Mouse (Mus musculus) neural tube, embryonic 14.5 days (tissue): Measurements from ENCODE around the gene Tenm3. TPM values are rescaled to one million over a fixed set of nuclear protein-coding genes. Genes with fewer than 3 reads are reported as not detected.

Experiments
- ATAC-seq: fragments of 200-750 bp; cut with Nextera tagmentation; 2 replicates; pipeline ENCODE4 v1.8.0; 2017; ENCODE audit warnings: low read depth, mild to moderate bottlenecking, moderate TSS enrichment, moderate library complexity
- H3K27ac ChIP-seq: fragments of 300-500 bp; sonication (generic); 2 replicates; pipeline ENCODE4 v1.5.1; 2014; ENCODE audit warnings: low read depth, mild to moderate bottlenecking, control low read depth, low read length, moderate library complexity, mixed read lengths
- H3K27me3 ChIP-seq: fragments of 300-500 bp; sonication (generic); 2 replicates; pipeline ENCODE4 v1.6.1; 2014; ENCODE audit warnings: low read length; ENCODE audit not compliant: control insufficient read depth, insufficient read depth
- H3K36me3 ChIP-seq: fragments of 300-500 bp; sonication (generic); 2 replicates; pipeline ENCODE4 v1.6.1; 2014; ENCODE audit warnings: low read length, mixed read lengths; ENCODE audit not compliant: control insufficient read depth, insufficient read depth
- H3K4me1 ChIP-seq: fragments of 300-500 bp; sonication (generic); 2 replicates; pipeline ENCODE4 v1.6.1; 2014; ENCODE audit warnings: low read length; ENCODE audit not compliant: control insufficient read depth, insufficient read depth
- H3K4me2 ChIP-seq: fragments of 300-500 bp; sonication (generic); 2 replicates; pipeline ENCODE4 v1.6.1; 2014; ENCODE audit warnings: mild to moderate bottlenecking, low read depth, low read length, control low read depth
- H3K4me3 ChIP-seq: fragments of 300-500 bp; sonication (generic); 2 replicates; pipeline ENCODE4 v1.5.1; 2014; ENCODE audit warnings: low read depth, low read length, control low read depth, mixed read lengths
- H3K9ac ChIP-seq: fragments of 300-500 bp; sonication (generic); replicated peaks from 2 replicates; pipeline ENCODE4 v1.6.1; 2014; ENCODE audit warnings: low read depth, mild to moderate bottlenecking, control low read depth, low read length, mixed read lengths
- H3K9me3 ChIP-seq: fragments of 300-500 bp; sonication (generic); 2 replicates; pipeline ENCODE4 v1.6.1; 2016; ENCODE audit warnings: low read length; ENCODE audit not compliant: control insufficient read depth
- WGBS: fragments of 180-500 bp; shearing (Covaris S2); extraction: QIAGEN DNeasy Blood & Tissue Kit; methylation state at CpG from one replicate; pipeline ENCODE4 v1.1.7; 2014; 5-methylcytosine and 5-hydroxymethylcytosine counted together
- polyA plus RNA-seq: library from polyadenylated mRNA; unstranded; fragments of >200 nt; fragmentation: Nextera tagmentation; extraction: Ambion mirVana; gene quantifications from 2 replicates; pipeline ENCODE4 v1.2.1, GENCODE M21; 2014

Gene Tenm3
- polyA plus RNA-seq, 1 experiment from 2014 or later, result 68.9 TPM

DNA sequence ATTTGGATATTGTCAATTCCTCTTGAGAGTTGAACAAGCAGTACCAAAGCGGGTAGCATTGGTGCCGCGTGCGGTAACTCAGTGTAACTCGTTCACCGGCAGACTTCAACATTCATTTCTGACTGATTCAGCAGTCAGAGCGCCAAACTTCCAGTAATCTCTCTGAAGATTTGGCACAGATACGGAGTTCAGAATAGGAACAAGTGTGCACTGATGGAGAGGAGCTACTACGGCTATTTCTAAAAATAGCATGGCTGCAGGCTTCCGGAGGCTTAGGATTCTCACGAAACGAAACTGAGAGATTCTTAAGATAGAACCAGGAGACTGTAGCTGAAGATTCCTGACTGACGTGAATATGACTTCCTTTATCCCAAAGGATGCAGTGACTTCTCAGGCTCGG, 332.6 kb downstream of the Tenm3 start:
- H3K9me3 ChIP-seq, result no peaks in the 10 kb centered on the region
- no peaks in the 10 kb centered on the region for H3K36me3 ChIP-seq
- no peak overlapping the region for H3K4me2 ChIP-seq
- no peaks in the 10 kb centered on the region for H3K27me3 ChIP-seq
- no peak overlapping the region for H3K4me3 ChIP-seq
- ATAC-seq, result no peak
- no peak overlapping the region for H3K9ac ChIP-seq
- H3K4me1 ChIP-seq, result peaks cover 14% of the 10 kb centered on the region
- H3K27ac ChIP-seq, result no peak overlapping the region
- WGBS, result 87% methylated on average over 14 of the region's 14 CpGs

DNA sequence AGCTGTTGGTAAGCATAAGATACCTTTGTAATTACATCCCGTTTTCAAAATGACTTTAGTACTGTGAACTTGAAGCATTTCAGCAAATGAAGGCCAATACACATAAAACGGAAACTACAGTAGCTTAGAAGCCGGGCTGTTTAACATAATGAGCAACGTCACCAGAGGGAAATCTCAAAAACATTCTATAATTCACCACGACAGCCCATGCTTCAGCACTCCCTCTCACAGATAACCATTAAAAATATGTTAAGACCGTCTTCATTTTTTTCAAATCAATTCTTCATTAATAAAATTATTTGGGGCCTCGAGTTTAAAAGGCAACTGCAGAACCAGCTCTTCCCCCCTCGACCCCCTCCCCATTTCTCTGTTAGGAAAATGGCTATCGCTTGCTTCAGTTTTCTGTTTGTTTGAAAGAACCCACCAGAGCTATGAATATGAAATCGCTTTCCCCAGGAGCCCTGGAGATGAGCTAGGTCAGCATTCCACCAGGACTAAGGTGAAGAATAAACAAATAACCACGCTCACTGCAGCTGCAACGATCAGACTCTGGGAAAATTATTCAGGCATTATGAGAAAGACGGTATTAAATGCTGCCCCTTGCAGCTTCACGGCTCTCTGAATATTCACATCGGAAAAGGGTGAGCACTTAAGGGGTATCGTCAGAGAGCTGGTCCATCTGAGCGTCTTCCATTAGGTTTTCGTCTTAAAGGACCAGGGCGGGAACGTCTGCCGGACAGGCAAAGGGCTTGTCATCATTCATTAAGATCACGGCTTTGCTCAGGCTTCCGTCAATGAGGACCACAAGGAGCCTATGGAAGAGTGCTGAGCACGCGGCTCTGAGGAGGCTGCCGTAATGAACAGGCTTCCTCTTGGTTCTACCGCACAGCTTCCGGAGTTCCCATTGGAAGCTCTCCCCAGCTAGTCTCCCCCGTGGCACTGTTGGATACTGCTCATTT, 334.8 kb downstream of the Tenm3 start:
- H3K4me1 ChIP-seq, result peaks cover 14% of the 10 kb centered on the region
- H3K27ac ChIP-seq, result peak overlapping the region; percentile 80
- peak overlapping the region; percentile 56 for H3K4me2 ChIP-seq
- peak overlapping the region; percentile 41; the same call in 1 of the 2 replicates for H3K9ac ChIP-seq
- H3K27me3 ChIP-seq, result no peaks in the 10 kb centered on the region
- peak overlapping the region; percentile 23; the same call in 1 of the 2 replicates for H3K4me3 ChIP-seq
- no peaks in the 10 kb centered on the region for H3K36me3 ChIP-seq
- no peaks in the 10 kb centered on the region for H3K9me3 ChIP-seq
- 27% methylated on average over 29 of the region's 29 CpGs for WGBS
- ATAC-seq, result peak; percentile 76

DNA sequence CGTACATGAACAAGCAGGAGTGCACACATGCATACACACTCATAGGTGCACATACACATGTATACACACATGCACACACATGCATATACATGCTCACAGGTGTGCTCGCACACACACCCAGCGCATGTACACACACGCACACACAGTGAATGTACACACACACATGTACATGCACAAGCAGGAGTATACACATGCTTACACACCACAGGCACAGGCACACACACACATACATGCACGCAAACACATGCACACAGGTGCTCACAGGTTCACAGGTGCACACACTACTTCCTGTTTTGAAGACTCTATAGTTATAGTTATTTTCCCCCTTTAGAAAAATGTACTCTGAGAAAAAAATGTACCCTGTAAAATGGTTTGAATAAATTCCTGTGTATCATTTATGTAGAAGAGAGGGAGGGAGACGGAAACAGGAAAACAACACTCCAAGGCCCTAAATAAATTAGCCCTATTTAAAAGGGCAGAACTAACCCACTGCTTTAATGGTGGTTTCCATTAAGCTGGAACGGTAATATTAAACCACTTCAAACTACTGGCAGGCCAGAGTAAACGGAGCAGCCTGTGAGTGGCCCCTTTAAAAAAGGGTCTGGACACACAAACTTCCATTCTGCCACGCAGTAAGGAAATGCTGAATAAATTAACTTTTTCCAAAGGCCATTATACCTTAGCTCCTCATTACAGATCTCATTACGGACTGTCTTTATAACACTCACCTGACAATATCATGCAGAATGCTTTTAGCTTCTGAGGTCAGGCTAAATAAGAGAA, 335.8 kb downstream of the Tenm3 start:
- Histone ChIP-seq H3K9ac (no peak overlapping the region), H3K4me3 (no peak overlapping the region), H3K27ac (peak overlapping the region; percentile 16; the same call in 1 of the 2 replicates), H3K36me3 (no peaks in the 10 kb centered on the region), H3K4me2 (no peak overlapping the region), H3K4me1 (peaks cover 14% of the 10 kb centered on the region), H3K9me3 (no peaks in the 10 kb centered on the region), H3K27me3 (no peaks in the 10 kb centered on the region)
- 65% methylated on average over 10 of the region's 10 CpGs for WGBS
- peak; percentile 36; the same call in 1 of the 2 replicates for ATAC-seq

DNA sequence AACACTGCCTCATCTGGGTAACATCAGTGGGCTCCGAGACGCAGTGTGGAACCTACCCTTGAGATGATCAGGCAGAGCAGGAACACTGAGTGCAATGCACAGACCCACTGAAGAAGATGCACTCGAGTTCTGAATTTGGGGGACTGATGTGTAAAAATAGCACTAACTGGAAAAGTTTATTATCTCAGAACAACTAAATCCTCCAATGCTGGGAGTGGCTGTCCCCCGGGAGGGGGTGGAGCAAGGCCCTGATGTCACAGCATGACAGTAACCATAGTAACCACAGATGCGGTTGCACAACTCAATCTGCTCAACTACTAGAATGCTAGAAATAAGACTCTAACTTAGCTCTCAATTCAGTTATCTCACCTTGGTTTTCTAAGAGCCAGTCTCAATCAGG, 351.3 kb downstream of the Tenm3 start:
- no peaks in the 10 kb centered on the region for H3K27me3 ChIP-seq
- WGBS, result 81% methylated on average over 5 of the region's 5 CpGs

DNA sequence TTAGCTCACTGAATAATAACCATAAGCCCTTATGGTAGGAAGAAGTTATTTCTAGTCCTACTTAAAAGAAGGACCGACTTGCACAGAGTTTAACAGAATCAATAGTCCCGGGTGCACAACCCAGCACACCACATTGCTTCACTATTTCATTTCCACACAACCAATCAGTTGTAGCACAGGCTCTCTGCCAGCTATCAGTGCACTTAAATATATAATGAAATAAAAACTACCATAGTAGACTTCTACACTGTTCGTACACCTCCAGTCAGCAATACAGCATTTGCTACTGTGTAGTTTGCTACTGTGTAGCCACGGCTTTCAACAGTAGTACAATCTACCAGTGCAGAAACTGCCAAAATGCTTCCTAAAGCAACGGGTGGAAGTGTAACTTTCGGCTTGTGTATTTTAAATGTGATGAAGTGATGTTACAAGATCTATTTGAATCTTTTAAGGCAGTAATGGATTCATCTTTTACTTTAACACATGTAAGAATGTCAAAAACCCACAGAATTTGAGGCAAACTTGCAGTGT, 353.1 kb downstream of the Tenm3 start:
- H3K27me3 ChIP-seq, result no peaks in the 10 kb centered on the region
- H3K9ac ChIP-seq, result no peak overlapping the region
- no peaks in the 10 kb centered on the region for H3K4me1 ChIP-seq
- H3K4me3 ChIP-seq, result no peak overlapping the region
- no peaks in the 10 kb centered on the region for H3K36me3 ChIP-seq
- no peak for ATAC-seq
- no peaks in the 10 kb centered on the region for H3K9me3 ChIP-seq
- H3K4me2 ChIP-seq, result no peak overlapping the region
- no peak overlapping the region for H3K27ac ChIP-seq
- WGBS, result 81% methylated on average over 6 of the region's 6 CpGs

More for the DNA sequence above, 351.3 kb downstream of the Tenm3 start:
- H3K4me3 ChIP-seq, result no peak overlapping the region
- no peaks in the 10 kb centered on the region for H3K9me3 ChIP-seq
- H3K9ac ChIP-seq, result no peak overlapping the region
- no peaks in the 10 kb centered on the region for H3K4me1 ChIP-seq
- H3K4me2 ChIP-seq, result no peak overlapping the region
- no peaks in the 10 kb centered on the region for H3K36me3 ChIP-seq
- H3K27ac ChIP-seq, result no peak overlapping the region
- no peak for ATAC-seq

DNA sequence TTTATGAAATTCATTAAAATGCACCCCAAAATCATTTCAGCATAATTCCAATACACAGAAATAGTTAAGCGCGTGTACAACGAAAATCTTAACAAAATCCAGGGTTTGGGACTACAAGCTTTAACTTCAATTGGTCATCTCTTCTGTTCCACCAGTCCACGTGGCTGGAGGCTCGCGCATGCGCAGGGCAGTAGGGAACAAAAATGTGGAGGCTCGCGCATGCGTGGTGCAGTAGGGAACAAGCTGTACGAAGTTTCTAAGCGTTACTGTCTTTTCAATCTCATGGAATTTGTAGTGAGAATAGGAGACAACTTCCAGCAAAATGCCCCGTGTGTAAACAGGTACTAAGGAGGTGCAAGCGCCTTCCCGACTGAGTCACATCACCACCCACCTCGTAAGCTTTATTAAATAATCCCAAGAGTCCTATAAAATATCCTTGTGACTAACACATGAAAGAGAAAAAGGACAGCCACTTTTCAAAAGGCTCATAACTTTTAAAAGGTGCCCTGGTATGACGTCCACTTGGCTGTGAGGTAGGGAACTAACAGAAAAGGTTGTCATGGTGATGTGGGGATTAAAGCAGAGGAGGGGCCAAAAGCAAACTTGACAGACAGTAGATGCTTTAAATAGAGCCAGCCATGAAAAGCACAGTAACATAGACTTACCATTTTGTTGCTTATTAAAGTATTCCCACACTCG, 353.7 kb downstream of the Tenm3 start:
- Histone ChIP-seq H3K9ac (no peak overlapping the region), H3K9me3 (no peaks in the 10 kb centered on the region), H3K27me3 (no peaks in the 10 kb centered on the region), H3K27ac (no peak overlapping the region), H3K4me1 (no peaks in the 10 kb centered on the region), H3K4me2 (no peak overlapping the region), H3K4me3 (no peak overlapping the region), H3K36me3 (no peaks in the 10 kb centered on the region)
- ATAC-seq, result peak; percentile 28; the same call in 1 of the 2 replicates
- 77% methylated on average over 18 of the region's 18 CpGs for WGBS

DNA sequence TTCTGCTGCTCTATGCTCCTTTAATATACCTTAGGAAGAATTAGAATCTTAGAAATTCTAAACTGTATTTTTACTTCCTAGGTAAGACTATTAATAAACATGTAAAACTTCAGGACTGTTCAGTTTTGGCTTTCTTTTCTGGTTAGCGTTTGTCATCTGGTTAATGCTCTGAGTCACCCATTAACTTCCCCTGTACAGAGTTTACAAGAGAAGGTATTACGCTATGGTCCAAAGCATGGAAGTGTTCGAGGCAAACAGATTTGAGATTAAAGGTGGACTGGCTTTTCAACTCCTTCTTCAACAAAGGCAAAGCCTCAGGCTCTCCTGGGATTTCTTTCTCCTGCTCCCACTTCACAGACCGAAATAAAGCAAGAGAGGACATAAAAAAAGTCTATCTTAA, 354.3 kb downstream of the Tenm3 start:
- H3K4me3 ChIP-seq, result no peak overlapping the region
- no peaks in the 10 kb centered on the region for H3K9me3 ChIP-seq
- ATAC-seq, result no peak
- no peaks in the 10 kb centered on the region for H3K36me3 ChIP-seq
- no peak overlapping the region for H3K27ac ChIP-seq
- no peaks in the 10 kb centered on the region for H3K4me1 ChIP-seq
- H3K27me3 ChIP-seq, result no peaks in the 10 kb centered on the region
- no peak overlapping the region for H3K4me2 ChIP-seq
- 84% methylated on average over 4 of the region's 4 CpGs for WGBS
- H3K9ac ChIP-seq, result no peak overlapping the region

DNA sequence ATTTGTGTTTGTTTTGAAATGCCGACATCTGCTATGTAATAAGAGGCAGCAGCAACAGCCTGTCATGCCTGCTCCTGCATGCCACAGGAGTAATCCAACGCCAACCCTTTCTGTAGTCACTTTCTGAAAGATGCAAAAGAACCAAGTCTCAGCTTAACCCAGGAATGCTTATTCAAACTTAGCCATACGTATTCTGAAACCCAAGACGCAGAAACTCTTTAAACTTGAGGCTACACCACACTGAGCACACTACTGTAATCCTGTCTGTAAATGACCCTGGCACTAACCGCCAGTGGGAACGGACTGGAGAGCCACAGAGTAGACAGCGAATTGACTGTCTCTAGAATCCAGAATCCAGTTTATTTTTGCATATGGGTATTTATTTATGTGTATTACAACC, 354.9 kb downstream of the Tenm3 start:
- Histone ChIP-seq H3K27ac (no peak overlapping the region), H3K27me3 (no peaks in the 10 kb centered on the region), H3K36me3 (no peaks in the 10 kb centered on the region), H3K4me3 (no peak overlapping the region), H3K9ac (no peak overlapping the region), H3K4me1 (no peaks in the 10 kb centered on the region), H3K4me2 (no peak overlapping the region), H3K9me3 (no peaks in the 10 kb centered on the region)
- no peak for ATAC-seq
- 78% methylated on average over 7 of the region's 7 CpGs for WGBS
